26 mouse cellular contexts compared by ENCODE assay signal in the genomic region with DNA sequence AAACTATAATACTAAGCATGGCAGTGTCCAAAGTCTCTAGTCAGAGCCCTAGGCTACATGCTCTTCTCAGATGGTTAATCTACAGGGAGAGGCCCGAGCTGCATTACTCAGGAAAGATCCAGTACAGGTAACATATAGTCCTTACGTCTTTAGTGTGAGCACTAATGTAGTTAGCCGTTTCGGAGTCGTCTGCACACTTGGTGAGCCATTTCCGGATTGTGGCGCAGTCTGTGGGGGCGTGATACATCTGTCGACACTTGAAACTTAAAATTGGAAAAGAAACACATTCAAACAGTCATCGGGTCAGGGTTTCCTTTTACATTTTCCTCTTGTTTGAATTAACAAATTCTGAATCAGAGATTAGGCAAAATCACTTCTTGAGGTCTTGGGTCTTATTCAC. TPM values are rescaled to one million over a fixed set of nuclear protein-coding genes. Genes with fewer than 3 reads are reported as not detected.
DNase-seq lines count a peak whose midpoint lies in the region.
"Had no signal": no experiment of that assay in that cellular context is flagged by ENCODE, and none has a peak within 500 bp of the region (broad histone marks: within the 10 kb centered on the region; RNA-seq: fewer than 3 reads in every experiment).

No protein-coding gene starts in this region.

- DNase-seq in frontal cortex, postnatal 36 days (ENCODE audit: low spot score in 2 of 2): peak; percentile 42 to 61
- DNase-seq in frontal cortex, postnatal 14 days (ENCODE audit: low spot score in 2 of 2): no peak
- peak; percentile 56 for DNase-seq in right cerebral cortex, adult 18-20 months
- DNase-seq in right cerebral cortex, postnatal 36 days (ENCODE audit: low spot score in 2 of 2): no peak
- DNase-seq in brain, adult 2 months (ENCODE audit: low read depth, low spot score): peak; percentile 65
- DNase-seq in midbrain, embryonic 10.5 days (ENCODE audit: low spot score): no peak
- DNase-seq: adrenal gland, adult 2 months; adrenal gland, postnatal 14 days; B cell, adult 2 months; cerebellum, adult 11-12 months; cerebellum, adult 8-10 months; cerebellum, postnatal 10 days; cerebellum, postnatal 36 days; embryo, embryonic 11 days; gastrocnemius, postnatal 10 days; gastrocnemius, postnatal 36 days; heart, postnatal 36 days had no signal

- H3K4me1 ChIP-seq in midbrain, embryonic 10.5 days: no peaks in the 10 kb centered on the region
- H3K4me1 ChIP-seq: embryonic facial prominence, embryonic 10.5 days; embryonic facial prominence, embryonic 13.5 days; forebrain, embryonic 12.5 days; forebrain, embryonic 15.5 days had no signal

- WGBS in midbrain, embryonic 10.5 days: 95% methylated on average over 10 of the region's 10 CpGs

- H3K36me3 ChIP-seq in midbrain, embryonic 10.5 days: peaks cover 99% of the 10 kb centered on the region

- no peak overlapping the region for H3K27ac ChIP-seq in midbrain, embryonic 10.5 days (replicated peaks)
- H3K27ac ChIP-seq: embryonic facial prominence, embryonic 10.5 days; embryonic facial prominence, embryonic 13.5 days; forebrain, embryonic 12.5 days; forebrain, embryonic 15.5 days; hindbrain, embryonic 14.5 days; hindbrain, postnatal 0 days had no signal

- no peaks in the 10 kb centered on the region for H3K9me3 ChIP-seq in midbrain, embryonic 10.5 days (replicated peaks)
- H3K9me3 ChIP-seq: embryonic facial prominence, embryonic 10.5 days; embryonic facial prominence, embryonic 13.5 days; forebrain, embryonic 12.5 days; forebrain, embryonic 15.5 days; G1E had no signal

- no peak overlapping the region for H3K4me3 ChIP-seq in midbrain, embryonic 10.5 days
- H3K4me3 ChIP-seq: embryonic facial prominence, embryonic 10.5 days; embryonic facial prominence, embryonic 13.5 days; erythroblast, embryonic 14.5 days; forebrain, embryonic 12.5 days; forebrain, embryonic 15.5 days had no signal

- H3K27me3 ChIP-seq in midbrain, embryonic 10.5 days (ENCODE audit: low read depth, poor library complexity, severe bottlenecking): no peaks in the 10 kb centered on the region
- H3K27me3 ChIP-seq: CH12.LX; embryonic facial prominence, embryonic 13.5 days; forebrain, embryonic 12.5 days; forebrain, embryonic 15.5 days had no signal

RNA-seq across cellular contexts. Expression of gene P4htm, which starts 14.0 kb away (rescaled TPM):
- polyA plus RNA-seq in midbrain, embryonic 10.5 days (2016; fragmentation: Nextera tagmentation; extraction: Ambion mirVana): 13.8 and 14.7 TPM in 2 replicates

RNA-seq across cellular contexts. Expression of gene Wdr6, which starts 32.9 kb away (rescaled TPM):
- polyA plus RNA-seq in midbrain, embryonic 10.5 days (2016; fragmentation: Nextera tagmentation; extraction: Ambion mirVana): 195 and 250 TPM in 2 replicates

RNA-seq across cellular contexts. Expression of gene Arih2, which starts 37.7 kb away (rescaled TPM):
- polyA plus RNA-seq in midbrain, embryonic 10.5 days (2016; fragmentation: Nextera tagmentation; extraction: Ambion mirVana): 66.8 and 72.6 TPM in 2 replicates

RNA-seq across cellular contexts. Expression of gene Dalrd3, which starts 41.8 kb away (rescaled TPM):
- polyA plus RNA-seq in midbrain, embryonic 10.5 days (2016; fragmentation: Nextera tagmentation; extraction: Ambion mirVana): 196 and 221 TPM in 2 replicates

RNA-seq across cellular contexts. Expression of gene Ndufaf3, which starts 44.3 kb away (rescaled TPM):
- polyA plus RNA-seq in midbrain, embryonic 10.5 days (2016; fragmentation: Nextera tagmentation; extraction: Ambion mirVana): 47.0 and 50.0 TPM in 2 replicates

Comparison
In these comparisons a context has a peak if more than half of its experiments do, and no peak if none do; other contexts are left out.
1. DNase-seq: peak in frontal cortex, postnatal 36 days (2 of 2), right cerebral cortex, adult 18-20 months (single experiment) and brain, adult 2 months (single experiment); none in frontal cortex, postnatal 14 days (0 of 2), right cerebral cortex, postnatal 36 days (0 of 2) and midbrain, embryonic 10.5 days (single experiment).